Mouse (Mus musculus) hindbrain, embryonic 13.5 days (tissue): Measurements from ENCODE around the gene Kcnab2. TPM values are rescaled to one million over a fixed set of nuclear protein-coding genes. Genes with fewer than 3 reads are reported as not detected.

ENCODE experiments used
- ATAC-seq: fragments of 200-750 bp; cut with Nextera tagmentation; 2 replicates; pipeline ENCODE4 v1.8.0; 2017; ENCODE audit warnings: moderate TSS enrichment; ENCODE audit not compliant: low FRiP score
- H3K27ac ChIP-seq: fragments of 300-500 bp; sonication (generic); 2 replicates; pipeline ENCODE4 v1.5.1; 2015; ENCODE audit warnings: inconsistent platforms, mild to moderate bottlenecking, moderate library complexity
- H3K27me3 ChIP-seq: fragments of 300-500 bp; sonication (generic); 2 replicates; pipeline ENCODE4 v1.6.1; 2015; ENCODE audit warnings: mild to moderate bottlenecking, inconsistent platforms
- H3K36me3 ChIP-seq: fragments of 300-500 bp; sonication (generic); 2 replicates; pipeline ENCODE4 v1.6.1; 2015; ENCODE audit warnings: mild to moderate bottlenecking, inconsistent platforms
- H3K4me1 ChIP-seq: fragments of 300-500 bp; sonication (generic); replicated peaks from 2 replicates; pipeline ENCODE4 v1.6.1; 2015; ENCODE audit warnings: inconsistent platforms
- H3K4me2 ChIP-seq: fragments of 300-500 bp; sonication (generic); 2 replicates; pipeline ENCODE4 v1.6.1; 2015; ENCODE audit warnings: inconsistent platforms, mild to moderate bottlenecking, moderate library complexity
- H3K4me3 ChIP-seq: fragments of 300-500 bp; sonication (generic); 2 replicates; pipeline ENCODE4 v1.5.1; 2015; ENCODE audit warnings: mild to moderate bottlenecking, inconsistent platforms
- H3K9ac ChIP-seq: fragments of 300-500 bp; sonication (generic); 2 replicates; pipeline ENCODE4 v1.6.1; 2015; ENCODE audit warnings: mild to moderate bottlenecking, inconsistent platforms
- H3K9me3 ChIP-seq: fragments of 300-500 bp; sonication (generic); 2 replicates; pipeline ENCODE4 v1.6.1; 2016; ENCODE audit warnings: inconsistent platforms
- WGBS: fragments of 180-500 bp; shearing (Covaris S2); methylation state at CpG from one replicate; pipeline ENCODE4 v1.1.7; 2015; 5-methylcytosine and 5-hydroxymethylcytosine counted together
- polyA plus RNA-seq: library from polyadenylated mRNA; unstranded; fragments of >200 nt; fragmentation: Nextera tagmentation; extraction: Ambion mirVana; gene quantifications from 2 replicates; pipeline ENCODE4 v1.2.1, GENCODE M21; 2015

Kcnab2 gene
- polyA plus RNA-seq, 1 experiment from 2014 or later = 26.2 TPM

GRCm38 (mm10) chr4:152447731-152448665 is 29.7 kb downstream of the Kcnab2 start:
- no peak for ATAC-seq
- no peaks in the 10 kb centered on the region for H3K9me3 ChIP-seq

DNA sequence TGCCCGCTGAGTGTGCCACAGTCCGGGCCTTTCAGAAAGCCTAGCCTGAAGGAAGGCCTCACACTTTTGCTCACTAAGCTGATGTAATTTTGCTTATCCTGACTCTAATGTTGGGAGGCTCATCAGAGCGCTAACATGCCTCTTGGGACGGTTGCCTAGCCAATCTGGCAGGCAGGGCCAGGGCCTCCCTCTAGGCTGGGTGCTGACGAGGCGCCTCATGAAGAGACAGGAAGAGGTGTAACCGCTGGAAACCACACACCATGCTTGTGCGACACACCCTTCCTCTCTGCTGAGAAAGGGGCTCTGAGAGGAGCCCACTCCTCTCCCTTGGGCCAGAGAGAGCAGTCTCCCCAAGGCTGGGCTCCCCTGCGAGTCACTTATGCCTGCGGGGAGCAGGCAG is 31.5 kb downstream of the Kcnab2 start:
- Histone ChIP-seq H3K9ac (no peak overlapping the region), H3K4me3 (no peak overlapping the region), H3K9me3 (no peaks in the 10 kb centered on the region), H3K4me1 (peaks cover 9% of the 10 kb centered on the region), H3K4me2 (no peak overlapping the region), H3K27ac (no peak overlapping the region), H3K36me3 (no peaks in the 10 kb centered on the region), H3K27me3 (no peaks in the 10 kb centered on the region)
- 89% methylated on average over 10 of the region's 10 CpGs for WGBS
- no peak for ATAC-seq

More at GRCm38 (mm10) chr4:152447731-152448665, 29.7 kb downstream of the Kcnab2 start:
- 83% methylated on average over 22 of the region's 22 CpGs for WGBS
- Histone ChIP-seq H3K9ac (no peak overlapping the region), H3K36me3 (no peaks in the 10 kb centered on the region), H3K27ac (no peak overlapping the region), H3K4me3 (no peak overlapping the region), H3K4me2 (no peak overlapping the region), H3K4me1 (peaks cover 15% of the 10 kb centered on the region), H3K27me3 (no peaks in the 10 kb centered on the region)

GRCm38 (mm10) chr4:152441536-152441935 is 36.1 kb downstream of the Kcnab2 start:
- Histone ChIP-seq H3K36me3 (no peaks in the 10 kb centered on the region), H3K4me1 (peaks cover 9% of the 10 kb centered on the region; the same call in 1 of the 2 replicates), H3K9ac (no peak overlapping the region), H3K27ac (no peak overlapping the region), H3K27me3 (no peaks in the 10 kb centered on the region), H3K9me3 (no peaks in the 10 kb centered on the region), H3K4me2 (0 out of 2 replicates have a peak overlapping the region, but pooled peaks have one; percentile 1), H3K4me3 (no peak overlapping the region)
- ATAC-seq = no peak
- 47% methylated on average over 9 of the region's 9 CpGs for WGBS

GRCm38 (mm10) chr4:152440882-152441281 is 36.8 kb downstream of the Kcnab2 start:
- Histone ChIP-seq H3K27me3 (no peaks in the 10 kb centered on the region), H3K4me3 (no peak overlapping the region), H3K27ac (no peak overlapping the region), H3K4me1 (peaks cover 4% of the 10 kb centered on the region; the same call in 1 of the 2 replicates), H3K4me2 (no peak overlapping the region), H3K36me3 (no peaks in the 10 kb centered on the region), H3K9me3 (no peaks in the 10 kb centered on the region), H3K9ac (no peak overlapping the region)
- 68% methylated on average over 9 of the region's 9 CpGs for WGBS
- ATAC-seq = no peak

- peak; percentile 64 for ATAC-seq
- 9% methylated on average over 10 of the region's 10 CpGs for WGBS
- peak overlapping the region; percentile 65; the same call in 1 of the 2 replicates for H3K9ac ChIP-seq
- no peaks in the 10 kb centered on the region for H3K36me3 ChIP-seq
- H3K27me3 ChIP-seq = peaks cover 19% of the 10 kb centered on the region
- no peaks in the 10 kb centered on the region for H3K9me3 ChIP-seq
- no peak overlapping the region for H3K27ac ChIP-seq
- H3K4me1 ChIP-seq = peaks cover 15% of the 10 kb centered on the region
- peak overlapping the region; percentile 59 for H3K4me2 ChIP-seq
- H3K4me3 ChIP-seq = peak overlapping the region; percentile 30
Observed at GRCm38 (mm10) chr4:152435255-152435654, 42.4 kb downstream of the Kcnab2 start.

DNA sequence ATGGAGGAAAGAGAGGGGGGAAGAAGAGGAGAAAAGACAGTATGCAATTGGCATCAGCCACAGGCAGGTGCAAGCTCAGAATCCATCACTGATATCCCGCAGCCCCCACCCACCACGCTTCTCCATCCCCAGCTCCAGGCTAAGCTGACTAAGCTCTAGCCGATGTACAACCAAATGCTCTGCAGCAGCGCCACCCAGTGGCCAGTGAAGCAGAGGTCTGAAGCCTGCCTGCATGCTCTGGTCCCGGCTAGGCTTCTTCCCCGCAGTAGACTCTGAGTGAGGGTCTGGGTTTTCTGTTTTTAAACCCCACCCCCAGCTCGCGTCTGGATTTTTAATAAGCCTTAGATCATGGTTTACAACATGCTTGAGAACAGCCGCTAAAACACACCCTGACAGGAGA is 42.8 kb downstream of the Kcnab2 start:
- H3K27me3 ChIP-seq = peaks cover 19% of the 10 kb centered on the region
- H3K4me1 ChIP-seq = peaks cover 15% of the 10 kb centered on the region
- no peak overlapping the region for H3K27ac ChIP-seq
- peak overlapping the region; percentile 30 for H3K4me3 ChIP-seq
- H3K4me2 ChIP-seq = peak overlapping the region; percentile 59
- peak; percentile 93 for ATAC-seq
- no peaks in the 10 kb centered on the region for H3K36me3 ChIP-seq
- no peaks in the 10 kb centered on the region for H3K9me3 ChIP-seq
- peak overlapping the region; percentile 65; the same call in 1 of the 2 replicates for H3K9ac ChIP-seq
- WGBS = 2% methylated on average over 9 of the region's 9 CpGs

- WGBS = 55% methylated on average over 5 of the region's 5 CpGs
- Histone ChIP-seq H3K27ac (no peak overlapping the region), H3K4me3 (no peak overlapping the region), H3K36me3 (no peaks in the 10 kb centered on the region), H3K9me3 (no peaks in the 10 kb centered on the region), H3K27me3 (peaks cover 19% of the 10 kb centered on the region), H3K9ac (no peak overlapping the region), H3K4me2 (no peak overlapping the region), H3K4me1 (peaks cover 26% of the 10 kb centered on the region)
- no peak for ATAC-seq
Observed at GRCm38 (mm10) chr4:152432308-152432707, 45.4 kb downstream of the Kcnab2 start.

GRCm38 (mm10) chr4:152428259-152428658 is 49.4 kb downstream of the Kcnab2 start:
- Histone ChIP-seq H3K27me3 (peaks cover 8% of the 10 kb centered on the region; the same call in 1 of the 2 replicates), H3K4me3 (no peak overlapping the region), H3K9me3 (no peaks in the 10 kb centered on the region), H3K4me1 (peaks cover 16% of the 10 kb centered on the region), H3K27ac (peak overlapping the region; percentile 35; the same call in 1 of the 2 replicates), H3K4me2 (no peak overlapping the region), H3K36me3 (no peaks in the 10 kb centered on the region), H3K9ac (no peak overlapping the region)
- ATAC-seq = 0 out of 2 replicates have a peak, but pooled peaks have one; percentile 11
- WGBS = 50% methylated on average over 8 of the region's 8 CpGs

GRCm38 (mm10) chr4:152424922-152425321 is 52.7 kb downstream of the Kcnab2 start:
- no peaks in the 10 kb centered on the region for H3K9me3 ChIP-seq
- H3K9ac ChIP-seq = no peak overlapping the region
- 71% methylated on average over 5 of the region's 5 CpGs for WGBS
- no peak overlapping the region for H3K4me3 ChIP-seq
- no peaks in the 10 kb centered on the region for H3K36me3 ChIP-seq
- H3K4me1 ChIP-seq = peaks cover 14% of the 10 kb centered on the region
- no peak for ATAC-seq
- no peak overlapping the region for H3K4me2 ChIP-seq
- H3K27me3 ChIP-seq = no peaks in the 10 kb centered on the region
- H3K27ac ChIP-seq = no peak overlapping the region

- no peaks in the 10 kb centered on the region for H3K27me3 ChIP-seq
- H3K27ac ChIP-seq = no peak overlapping the region
- no peak for ATAC-seq
- H3K4me1 ChIP-seq = peaks cover 17% of the 10 kb centered on the region
- no peaks in the 10 kb centered on the region for H3K9me3 ChIP-seq
- H3K36me3 ChIP-seq = no peaks in the 10 kb centered on the region
- no peak overlapping the region for H3K4me3 ChIP-seq
- WGBS = 46% methylated on average over 4 of the region's 4 CpGs
- no peak overlapping the region for H3K4me2 ChIP-seq
- H3K9ac ChIP-seq = no peak overlapping the region
Observed at GRCm38 (mm10) chr4:152424341-152424740, 53.3 kb downstream of the Kcnab2 start.

- Histone ChIP-seq H3K4me3 (no peak overlapping the region), H3K4me1 (peaks cover 24% of the 10 kb centered on the region), H3K9ac (no peak overlapping the region), H3K36me3 (no peaks in the 10 kb centered on the region), H3K27me3 (no peaks in the 10 kb centered on the region), H3K9me3 (no peaks in the 10 kb centered on the region), H3K4me2 (no peak overlapping the region), H3K27ac (no peak overlapping the region)
- 90% methylated on average over 6 of the region's 6 CpGs for WGBS
- ATAC-seq = no peak
Observed at GRCm38 (mm10) chr4:152423576-152423975, 54.1 kb downstream of the Kcnab2 start.

DNA sequence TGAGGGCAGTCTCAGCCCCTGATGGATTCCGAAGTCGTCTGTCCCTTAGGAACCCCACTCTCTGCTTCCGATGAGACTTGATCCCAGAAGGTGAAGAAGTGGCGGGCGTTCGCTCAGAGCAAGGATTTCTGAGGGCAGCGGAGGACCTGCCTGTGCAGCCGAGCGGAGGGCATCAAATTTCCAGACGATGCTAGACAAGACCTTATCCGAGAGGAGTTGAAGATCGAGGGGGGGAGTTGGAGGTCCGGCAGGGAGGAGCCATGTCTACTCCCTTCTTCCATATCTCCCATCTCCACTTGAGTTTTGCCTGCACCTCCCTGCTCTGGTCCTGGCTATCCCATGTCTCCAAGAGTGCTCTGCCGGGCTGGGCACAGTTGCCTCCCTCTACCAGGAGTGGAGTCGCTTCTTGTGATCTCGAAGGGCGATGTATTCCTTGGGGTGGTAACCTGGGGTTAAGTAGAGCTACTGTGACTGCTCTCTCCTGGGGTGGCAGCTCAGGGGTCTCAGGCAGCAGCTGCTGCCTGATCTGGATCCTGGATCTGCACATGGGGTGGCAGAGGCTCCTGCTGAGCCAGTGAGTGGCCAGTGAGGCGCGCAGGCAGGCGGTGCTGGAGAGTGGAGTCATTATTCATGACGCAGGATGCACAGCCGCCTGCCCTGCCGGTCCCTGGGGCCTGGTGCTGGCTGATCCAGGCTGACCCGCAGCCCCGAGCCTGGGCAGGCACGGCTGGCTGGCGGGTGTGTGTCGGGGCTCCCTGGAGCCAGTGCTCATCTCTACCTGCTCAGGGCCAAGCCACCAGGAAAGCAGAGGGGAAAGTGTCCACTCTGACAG is 59.2 kb downstream of the Kcnab2 start:
- Histone ChIP-seq H3K36me3 (no peaks in the 10 kb centered on the region), H3K4me3 (no peak overlapping the region), H3K4me2 (no peak overlapping the region; the same call in 1 of the 2 replicates), H3K9ac (peak overlapping the region; percentile 53; the same call in 1 of the 2 replicates), H3K9me3 (no peaks in the 10 kb centered on the region), H3K4me1 (peaks cover 24% of the 10 kb centered on the region), H3K27ac (peak overlapping the region; percentile 25; the same call in 1 of the 2 replicates), H3K27me3 (no peaks in the 10 kb centered on the region)
- ATAC-seq = no peak
- 38% methylated on average over 28 of the region's 28 CpGs for WGBS
